Mouse (Mus musculus) erythroid progenitor cell, adult 5-6 weeks (primary cell): ENCODE measurements around the gene Btbd2. TPM values are rescaled to one million over a fixed set of nuclear protein-coding genes. Genes with fewer than 3 reads are reported as not detected.
A peak's percentile ranks its signal among the peaks of the same experiment; 100 is the strongest.
"Not testable (repeated sequence)": the region's sequence is repeated elsewhere in the genome, so short reads cannot be mapped to it uniquely, and the experiment has no call there.

Experiments
- ATAC-seq: replicated peaks from 2 replicates; pipeline ENCODE4 v1.8.0; 2016; ENCODE audit warnings: moderate number of reproducible peaks, mild to moderate bottlenecking, moderate TSS enrichment, inconsistent platforms; ENCODE audit not compliant: poor library complexity, low FRiP score, severe bottlenecking
- total RNA-seq, 2 experiments: library from RNA; stranded (forward) in 1 of 2; stranded (reverse) in 1 of 2; fragments of 150-400 nt in 1 of 2; fragments of 186-747, 209-891 nt in 1 of 2; gene quantifications; 2 replicates each; pipeline versions ENCODE4 v1.2.3 to v1.2.4; 2015 to 2017; ENCODE audit warnings: low replicate concordance in 2 of 2

The Btbd2 gene
- total RNA-seq, 2 experiments from 2014 or later, result 3.8 to 25.3 TPM

- ATAC-seq, result no peak
Measured at GRCm38 (mm10) chr10:80655406-80656129, 1.3 kb downstream of the Btbd2 start.

DNA sequence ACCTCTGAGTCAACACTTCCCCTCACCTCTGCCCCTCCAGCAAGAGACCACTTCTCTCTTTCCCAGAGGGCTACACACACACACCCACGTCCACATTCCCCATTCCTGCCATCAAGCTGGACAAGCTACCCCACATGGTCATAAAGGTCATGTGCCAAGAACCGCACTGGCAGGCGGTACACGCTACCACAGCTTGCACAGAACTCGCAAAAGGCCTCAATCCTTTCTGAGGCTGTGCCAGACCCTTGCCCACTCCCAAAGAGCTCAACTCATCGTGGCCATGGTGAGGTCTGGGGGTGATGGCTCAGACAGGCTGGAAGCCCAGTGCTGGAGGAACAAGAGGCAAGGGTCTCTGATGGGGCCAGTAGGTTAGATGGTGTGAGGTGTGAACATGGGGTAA lies 2.0 kb downstream of the Btbd2 start:
- no peak for ATAC-seq

DNA sequence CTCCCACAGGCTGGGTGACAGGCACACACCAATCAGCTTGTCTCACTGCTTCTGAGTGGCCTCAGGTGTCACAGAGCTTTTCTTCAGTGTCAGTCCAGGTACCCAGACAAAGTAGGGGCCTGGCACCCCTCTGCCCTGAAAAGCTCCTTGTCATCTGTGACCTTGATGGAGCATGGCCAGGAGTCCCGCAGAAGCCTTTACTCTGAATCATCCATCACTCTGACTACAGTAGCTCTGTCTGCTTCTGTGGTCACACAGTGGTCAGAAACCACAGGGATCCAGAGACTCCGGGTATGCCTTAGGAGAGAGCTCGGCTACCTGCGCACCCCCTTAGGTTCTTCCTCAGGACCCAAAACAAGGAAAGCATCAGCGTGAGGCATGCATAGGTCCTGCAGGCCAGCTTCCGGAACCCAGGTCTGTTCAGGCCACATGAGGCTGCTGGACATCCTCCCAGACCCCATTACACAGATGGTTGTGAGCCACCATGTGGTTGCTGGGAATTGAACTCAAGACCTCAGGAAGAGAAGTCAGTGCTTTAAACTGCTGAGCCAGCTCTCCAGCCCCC lies 3.6 kb downstream of the Btbd2 start:
- ATAC-seq, result no peak

- ATAC-seq, result no peak
Measured at GRCm38 (mm10) chr10:80650392-80650791, 6.5 kb downstream of the Btbd2 start.

GRCm38 (mm10) chr10:80649910-80650309 lies 7.0 kb downstream of the Btbd2 start:
- not testable (repeated sequence) for ATAC-seq

GRCm38 (mm10) chr10:80646936-80647335 lies 9.9 kb downstream of the Btbd2 start:
- ATAC-seq, result no peak

DNA sequence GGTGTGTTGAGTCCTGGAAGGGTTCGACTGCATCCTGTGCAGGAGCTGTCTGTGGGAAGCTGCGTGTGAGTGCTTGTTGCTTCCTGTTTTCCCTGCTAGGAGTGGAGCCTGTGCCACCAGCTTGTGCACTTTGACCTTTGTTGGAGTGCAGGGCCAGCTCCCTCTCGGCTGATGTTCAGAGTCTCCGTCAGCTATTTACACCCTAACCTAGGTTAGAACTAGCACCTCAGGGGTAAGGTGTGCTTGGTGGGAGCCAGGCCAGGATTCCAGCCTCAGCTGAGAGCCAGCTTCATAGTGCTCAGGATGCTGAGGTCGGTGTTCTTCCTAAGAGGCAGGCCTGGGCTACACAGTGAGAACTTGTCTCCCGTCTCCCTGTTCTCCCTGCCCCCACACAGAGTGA lies 21.5 kb downstream of the Btbd2 start:
- no peak for ATAC-seq

DNA sequence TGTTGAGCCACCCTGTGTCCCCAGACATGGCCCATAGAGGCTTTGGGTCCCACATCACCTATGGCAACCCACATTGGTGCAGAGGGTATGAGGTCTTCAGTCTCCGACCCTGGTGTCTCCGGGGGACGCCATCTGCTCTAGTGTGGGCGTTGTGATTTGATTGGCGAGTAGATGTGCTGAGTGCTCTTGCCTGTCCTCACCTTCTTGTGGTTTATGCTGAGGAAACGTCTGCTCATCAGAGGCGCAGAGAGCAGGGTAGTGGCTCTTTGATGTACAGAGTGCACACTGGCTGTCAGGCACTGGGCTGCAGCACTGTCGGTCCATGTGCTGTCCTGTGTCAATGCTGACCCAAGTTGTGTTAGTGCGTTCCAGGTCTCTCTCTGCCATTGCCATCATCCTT lies 27.9 kb downstream of the Btbd2 start:
- ATAC-seq, result no peak

DNA sequence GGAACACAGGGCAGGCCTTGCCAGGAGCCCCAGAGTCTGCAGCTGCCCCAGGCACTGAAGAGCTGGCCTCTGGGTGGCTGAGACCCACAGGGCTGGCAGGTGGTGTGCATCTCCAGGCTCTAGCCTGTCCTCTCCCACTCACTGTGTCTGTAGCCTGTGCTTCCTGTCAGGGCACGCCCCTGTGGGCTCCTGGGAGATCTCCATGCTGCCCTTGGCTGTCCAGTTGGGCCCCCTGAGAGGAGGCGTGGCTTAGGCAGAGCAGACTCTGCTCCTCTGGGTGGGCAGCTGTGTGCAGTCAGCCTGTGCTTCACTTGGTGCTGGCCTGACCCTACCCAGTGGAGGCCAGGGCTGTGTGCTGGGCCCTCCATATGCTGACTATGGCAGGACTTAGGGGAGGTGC lies 29.2 kb downstream of the Btbd2 start:
- no peak for ATAC-seq

DNA sequence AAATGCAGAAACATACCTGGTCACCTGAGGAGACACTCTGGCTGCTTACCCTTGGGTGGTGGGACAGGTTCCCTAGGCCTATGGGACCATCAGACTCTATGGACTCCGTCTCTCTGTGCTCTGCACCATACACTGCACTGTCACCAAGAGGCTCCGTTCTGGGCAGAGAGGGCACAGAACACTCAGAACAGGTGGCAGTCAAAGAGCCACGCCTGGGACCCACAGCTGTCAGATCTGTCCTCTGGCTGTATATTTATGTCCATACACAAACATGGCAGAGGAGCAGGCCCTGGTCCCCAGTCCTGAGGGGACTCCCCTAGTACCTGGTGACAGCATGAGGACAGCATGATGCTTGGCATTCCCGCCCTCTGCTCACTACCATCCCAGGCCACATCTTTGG lies 31.1 kb downstream of the Btbd2 start:
- no peak for ATAC-seq

GRCm38 (mm10) chr10:80623457-80624191 lies 33.2 kb downstream of the Btbd2 start:
- 0 out of 2 replicates have a peak, but pooled peaks have one; percentile 7 for ATAC-seq

DNA sequence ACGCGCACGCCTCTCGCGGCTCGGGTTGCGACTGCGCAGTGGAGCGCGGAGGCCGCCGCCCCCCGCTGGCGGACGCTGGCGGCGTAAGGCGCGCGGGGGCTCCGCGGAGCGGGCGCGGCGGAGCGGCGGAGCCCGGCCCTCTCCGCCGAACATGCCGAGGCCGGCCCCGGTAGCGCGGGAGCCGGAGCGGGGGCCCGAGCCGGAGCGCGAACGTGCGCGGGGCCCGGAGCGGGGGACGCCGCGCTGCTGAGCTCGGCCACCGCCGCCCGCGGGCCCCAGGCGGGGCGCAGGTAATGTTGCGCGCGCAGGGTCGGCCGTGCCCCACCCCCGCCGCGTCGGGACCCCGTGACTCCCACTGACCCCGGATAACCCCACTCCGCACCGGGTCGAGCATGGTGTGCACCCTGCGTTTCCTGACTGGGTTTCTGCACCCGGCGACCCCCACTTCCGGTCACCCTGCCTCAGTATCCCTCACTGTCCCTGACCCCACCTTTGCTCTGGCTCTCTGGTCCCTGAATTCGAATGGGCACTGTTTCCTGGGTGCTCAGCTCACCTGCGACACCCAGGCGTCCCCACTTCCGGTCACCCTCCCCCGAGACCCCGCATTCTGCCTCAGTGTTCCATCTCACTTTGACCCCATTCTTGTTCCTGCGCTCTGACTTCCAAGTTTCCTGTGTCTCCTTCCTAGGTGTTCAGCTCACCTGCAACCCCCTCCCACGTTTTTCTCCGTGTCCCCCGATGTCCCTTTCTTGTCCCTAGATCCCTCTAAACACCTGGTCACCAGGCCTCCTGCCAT lies 34.0 kb downstream of the Btbd2 start, which contains the start of gene Csnk1g2:
Gene Csnk1g2 (plus strand): TSS at position 178 of the 796 bp plus-strand sequence.
- ATAC-seq, result no peak

DNA sequence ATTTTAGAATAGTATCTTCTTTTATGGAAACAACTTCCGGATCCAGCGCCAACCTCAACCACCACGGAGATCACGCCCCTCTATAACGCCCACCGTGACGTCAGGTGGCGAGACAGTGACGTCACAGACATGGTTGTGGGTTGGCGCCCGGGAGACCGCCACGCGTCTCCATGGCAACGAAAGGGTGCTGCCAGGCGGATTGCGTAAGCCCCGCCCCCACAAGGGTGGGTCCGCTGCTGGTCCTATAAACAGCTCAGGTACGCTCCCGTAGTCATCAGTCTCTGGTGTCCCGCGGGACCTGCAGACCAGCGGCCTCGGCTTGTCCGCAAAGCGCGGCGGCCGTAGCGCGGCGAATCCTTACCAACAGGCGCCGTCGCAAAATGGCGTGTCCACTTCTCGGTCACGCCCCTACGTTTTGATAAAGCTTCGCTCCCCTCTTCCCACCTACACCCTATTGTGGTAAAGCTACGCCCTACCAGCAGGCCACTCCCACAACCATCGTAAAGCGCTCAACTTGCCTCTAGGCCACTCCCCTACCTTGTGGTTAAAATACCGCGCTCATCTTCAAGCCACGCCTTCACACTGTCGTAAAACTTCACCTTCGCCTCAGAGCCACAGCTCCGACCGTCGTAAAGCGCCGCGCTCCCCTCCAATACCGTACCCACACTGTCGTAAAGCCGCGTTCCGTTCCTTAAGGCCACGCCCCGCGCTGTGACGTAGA lies 34.8 kb downstream of the Btbd2 start:
- ATAC-seq, result peak; percentile 81

GRCm38 (mm10) chr10:80621690-80621939 lies 35.3 kb downstream of the Btbd2 start:
- ATAC-seq, result no peak

- ATAC-seq, result no peak
Measured at GRCm38 (mm10) chr10:80620796-80621689, 35.8 kb downstream of the Btbd2 start.

- no peak for ATAC-seq
Measured at GRCm38 (mm10) chr10:80620365-80620764, 36.5 kb downstream of the Btbd2 start.

- no peak for ATAC-seq
Measured at GRCm38 (mm10) chr10:80619465-80620244, 37.2 kb downstream of the Btbd2 start.

DNA sequence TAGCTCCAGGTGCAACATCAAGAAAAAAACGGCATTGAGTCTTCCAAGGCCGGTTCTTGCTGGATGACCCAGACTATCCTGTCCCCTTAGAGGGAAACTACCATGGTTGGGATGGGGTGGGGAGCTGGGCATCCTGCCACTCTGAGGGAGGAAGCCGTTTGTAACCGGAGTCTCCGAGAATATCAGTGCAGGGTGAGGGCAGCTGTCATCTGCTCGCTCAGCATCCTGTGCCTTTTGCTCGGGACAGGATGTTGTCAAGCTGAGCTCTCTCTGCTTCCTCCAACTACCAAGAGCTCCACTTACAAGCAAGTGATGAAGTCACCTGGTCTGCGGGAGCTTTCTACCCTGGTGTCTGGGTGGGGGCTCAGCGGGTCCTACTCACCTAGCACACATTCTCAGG lies 38.7 kb downstream of the Btbd2 start:
- no peak for ATAC-seq
